ENCODE assay signal across 8 mouse cellular contexts in the genomic region with DNA sequence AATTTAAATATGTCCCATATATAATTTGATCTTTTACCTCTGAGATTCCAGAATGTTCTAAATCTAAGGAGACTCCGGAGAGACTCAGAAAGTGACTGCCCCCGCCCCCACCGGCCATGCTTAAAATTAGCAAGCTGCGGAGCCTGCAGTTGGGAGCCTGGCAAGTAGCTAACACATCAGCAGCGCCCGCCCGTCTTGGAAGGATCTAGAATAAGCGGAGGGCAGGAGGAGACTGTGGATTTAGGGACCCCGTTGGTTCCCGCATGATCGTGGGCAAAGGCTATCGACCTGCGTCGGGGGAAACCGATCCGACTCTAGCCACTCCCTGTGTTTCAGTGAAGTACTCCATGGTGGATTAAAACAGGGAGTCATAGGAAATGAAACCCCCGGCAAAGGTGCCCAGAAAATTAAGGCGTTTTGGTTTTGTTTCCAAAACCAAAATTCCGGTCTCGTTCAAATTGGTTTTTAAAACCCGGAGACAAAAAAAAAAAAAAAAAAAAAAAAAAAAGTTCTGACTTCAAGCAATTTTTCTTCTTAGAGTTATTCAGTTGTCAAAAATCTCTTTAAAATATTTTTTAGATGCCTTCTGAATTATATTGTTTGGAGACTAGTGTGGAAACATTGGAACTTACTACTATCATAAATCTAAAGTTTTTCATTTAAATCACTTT. TPM values are rescaled to one million over a fixed set of nuclear protein-coding genes. Genes with fewer than 3 reads are reported as not detected.
A peak's percentile ranks its signal among the peaks of the same experiment; 100 is the strongest.
DNase-seq lines count a peak whose midpoint lies in the region; ATAC-seq and TF ChIP-seq lines count a peak whose summit lies in the region.

No protein-coding gene starts in this region.

- no peak overlapping the region for H3K9ac ChIP-seq in CH12.LX (ENCODE audit: insufficient read depth, low read depth)
- H3K9ac ChIP-seq in forebrain, postnatal 0 days: no peak overlapping the region
- no peak overlapping the region for H3K9ac ChIP-seq in stomach, embryonic 15.5 days

- H3K4me3 ChIP-seq in CH12.LX (replicated peaks in 1 of 3; ENCODE audit: low read depth in 2 of 3, low read length in 2 of 3, poor library complexity in 1 of 3): peak overlapping the region in 1 of 3 experiments; percentile 32
- no peak overlapping the region for H3K4me3 ChIP-seq in forebrain, postnatal 0 days (ENCODE audit: low read depth, low read length)
- H3K4me3 ChIP-seq in stomach, embryonic 15.5 days (replicated peaks): peak overlapping the region; percentile 14; the same call in 1 of the 2 replicates

- H3K27me3 ChIP-seq in CH12.LX (replicated peaks): no peaks in the 10 kb centered on the region
- peaks cover 41% of the 10 kb centered on the region for H3K27me3 ChIP-seq in forebrain, postnatal 0 days (ENCODE audit: insufficient read depth, low read length)
- peaks cover 20% of the 10 kb centered on the region for H3K27me3 ChIP-seq in stomach, embryonic 15.5 days (replicated peaks)

- no peaks in the 10 kb centered on the region for H3K4me1 ChIP-seq in CH12.LX (ENCODE audit: control insufficient read depth in 1 of 2, insufficient read depth in 2 of 2)
- H3K4me1 ChIP-seq in forebrain, postnatal 0 days (ENCODE audit: insufficient read depth): no peaks in the 10 kb centered on the region
- peaks cover 6% of the 10 kb centered on the region; the same call in 1 of the 2 replicates for H3K4me1 ChIP-seq in stomach, embryonic 15.5 days

- peak overlapping the region; percentile 46; the same call in 1 of the 2 replicates for H3K4me2 ChIP-seq in CH12.LX (ENCODE audit: insufficient read depth, low read depth, poor library complexity, severe bottlenecking)
- peak overlapping the region; percentile 10; the same call in 1 of the 2 replicates for H3K4me2 ChIP-seq in forebrain, postnatal 0 days (ENCODE audit: low read depth)
- peak overlapping the region; percentile 44; the same call in 1 of the 2 replicates for H3K4me2 ChIP-seq in stomach, embryonic 15.5 days

- in situ Hi-C loops in CH12.LX (cut with MboI; ENCODE audit: low pct_ligation_motif_present, low pct_unique_long_range_greater_than_20kb, low sequenced_read_pairs): no loop called here

- H3K9me3 ChIP-seq in CH12.LX (replicated peaks; ENCODE audit: low read length): no peaks in the 10 kb centered on the region
- no peaks in the 10 kb centered on the region for H3K9me3 ChIP-seq in forebrain, postnatal 0 days (ENCODE audit: low read length)
- H3K9me3 ChIP-seq in stomach, embryonic 15.5 days: no peaks in the 10 kb centered on the region

- no peak for ATAC-seq in forebrain, postnatal 0 days
- ATAC-seq in stomach, embryonic 15.5 days (ENCODE audit: insufficient read depth, low FRiP score, low read depth): no peak

- DNase-seq in cerebellum, postnatal 25 days: peak; percentile 20 to 21
- DNase-seq in cerebellum, postnatal 36 days: no peak
- no peak for DNase-seq in CH12.LX (ENCODE audit: extremely low read depth)
- peak; percentile 53 for DNase-seq in forebrain, postnatal 0 days
- DNase-seq in liver: peak; percentile 57
- DNase-seq in cerebellum, adult 8-10 months: no peak
- DNase-seq in thymus, postnatal 14 days: no peak

- no peak overlapping the region for H3K27ac ChIP-seq in CH12.LX (ENCODE audit: insufficient read depth, low read depth)
- no peak overlapping the region for H3K27ac ChIP-seq in forebrain, postnatal 0 days (ENCODE audit: low read depth, low read length)
- no peak overlapping the region for H3K27ac ChIP-seq in stomach, embryonic 15.5 days

- no peaks in the 10 kb centered on the region for H3K36me3 ChIP-seq in CH12.LX (replicated peaks in 1 of 2; ENCODE audit: control insufficient read depth in 1 of 2, insufficient read depth in 1 of 2, low read length in 1 of 2)
- no peaks in the 10 kb centered on the region for H3K36me3 ChIP-seq in forebrain, postnatal 0 days (ENCODE audit: insufficient read depth)
- H3K36me3 ChIP-seq in stomach, embryonic 15.5 days: no peaks in the 10 kb centered on the region

- TF ChIP-seq POLR2A in CH12.LX (IDR thresholded peaks at IDR 0.05; ENCODE audit: low read depth, low read length): no peak

- dilution Hi-C loops in CH12.LX (cut with MboI; ENCODE audit: extremely low pct_ligation_motif_present, extremely low pct_unique_long_range_greater_than_20kb, low sequenced_read_pairs): no loop called here

- TF ChIP-seq CTCF in CH12.LX (conservative IDR thresholded peaks at IDR 0.05 in 1 of 2, IDR thresholded peaks at IDR 0.05 in 1 of 2; ENCODE audit: low read depth in 2 of 2, low read length in 2 of 2): no peak
- no peak for TF ChIP-seq CTCF in forebrain, postnatal 0 days (IDR thresholded peaks at IDR 0.05; ENCODE audit: low read depth)

- no peak for TF ChIP-seq EP300 in CH12.LX (IDR thresholded peaks at IDR 0.05; ENCODE audit: low read length)

- WGBS in forebrain, postnatal 0 days: 4% methylated on average over 21 of the region's 21 CpGs
- 2% methylated on average over 21 of the region's 21 CpGs for WGBS in stomach, embryonic 15.5 days

- no peak for TF ChIP-seq RAD21 in CH12.LX (IDR thresholded peaks at IDR 0.05; ENCODE audit: low read depth, low read length)

- 0 out of 2 replicates have a peak, but pooled peaks cover 3% of the 10 kb centered on the region for H3K79me2 ChIP-seq in CH12.LX (replicated peaks; ENCODE audit: control insufficient read depth, extremely low read depth, insufficient read depth, poor library complexity, severe bottlenecking)

TF ChIP-seq in CH12.LX, 34 proteins besides CTCF, POLR2A, EP300 and RAD21:
- peak; percentile 71 for TF ChIP-seq ZNF384 (IDR thresholded peaks at IDR 0.05; ENCODE audit: low read depth, low read length)
- TF ChIP-seq MAX (IDR thresholded peaks at IDR 0.05; ENCODE audit: low read length): no peak

RNA-seq across cellular contexts. Expression of gene Lin28b, which starts 12.4 kb away (rescaled TPM):
- 11.6 and 11.8 TPM in 2 replicates for total RNA-seq in CH12.LX (2012; rRNA removed)
- 14.1 and 14.9 TPM in 2 replicates for total RNA-seq in CH12.LX (2014; rRNA removed)
- 9.5 and 10.0 TPM in 2 replicates for polyA plus RNA-seq in CH12.LX (2012; ENCODE audit: insufficient read length, low read depth)
- total RNA-seq in forebrain, postnatal 0 days (2014; rRNA removed): 5.7 and 9.0 TPM in 2 replicates
- 1.2 and 2.2 TPM in 2 replicates for polyA plus RNA-seq in forebrain, postnatal 0 days (2015; fragmentation: Nextera tagmentation; extraction: Ambion mirVana)
- polyA plus RNA-seq in stomach, embryonic 15.5 days (2015; fragmentation: Nextera tagmentation; extraction: Ambion mirVana): 1.6 and 1.7 TPM in 2 replicates

Comparison
In these comparisons a context has a peak if more than half of its experiments do, and no peak if none do; other contexts are left out.
1. DNase-seq: peak in cerebellum, postnatal 25 days (2 of 2), forebrain, postnatal 0 days (single experiment) and liver (single experiment); none in cerebellum, postnatal 36 days (0 of 2), CH12.LX (single experiment), cerebellum, adult 8-10 months (single experiment) and thymus, postnatal 14 days (single experiment).
2. Peak in every context shown above with its lines, with median percentiles within 50 percentile points of each other: H3K4me2 ChIP-seq.